Mouse (Mus musculus): Measurements from ENCODE around the gene Lcp1. TPM values are rescaled to one million over a fixed set of nuclear protein-coding genes. Genes with fewer than 3 reads are reported as not detected.

Lcp1 gene
- polyA plus RNA-seq, 1 experiment from 2014 or later = 25.5 TPM

DNA sequence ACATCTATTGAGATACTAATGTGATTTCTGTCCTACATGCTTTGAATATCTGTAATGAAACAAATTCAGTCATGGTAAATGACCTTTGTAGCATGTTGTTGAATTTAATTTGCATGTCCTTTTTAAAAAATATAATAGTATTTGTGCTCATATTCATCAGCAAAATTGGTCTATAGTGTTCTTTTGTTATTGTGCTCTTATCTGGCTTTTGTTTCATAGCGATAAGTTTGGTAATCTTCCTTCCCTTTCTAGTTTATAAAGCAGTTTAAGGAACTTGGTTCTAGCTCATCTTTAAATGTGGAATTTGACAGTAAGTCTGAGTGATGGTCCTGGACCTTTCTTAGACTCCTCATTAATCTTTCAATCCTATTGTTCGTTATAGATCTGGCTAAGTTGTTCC is 28.5 kb downstream of the Lcp1 start:
- Histone ChIP-seq H3K4me1 (no peaks in the 10 kb centered on the region), H3K27ac (replicated peaks) (no peak overlapping the region), H3K4me3 (no peak overlapping the region), H3K36me3 (replicated peaks) (no peaks in the 10 kb centered on the region), H3K9me3 (no peaks in the 10 kb centered on the region), H3K27me3 (replicated peaks; ENCODE audit: low read depth, poor library complexity, severe bottlenecking) (no peaks in the 10 kb centered on the region)
- no peak for DNase-seq (ENCODE audit: low spot score)
- 93% methylated on average over 2 of the region's 2 CpGs for WGBS

DNA sequence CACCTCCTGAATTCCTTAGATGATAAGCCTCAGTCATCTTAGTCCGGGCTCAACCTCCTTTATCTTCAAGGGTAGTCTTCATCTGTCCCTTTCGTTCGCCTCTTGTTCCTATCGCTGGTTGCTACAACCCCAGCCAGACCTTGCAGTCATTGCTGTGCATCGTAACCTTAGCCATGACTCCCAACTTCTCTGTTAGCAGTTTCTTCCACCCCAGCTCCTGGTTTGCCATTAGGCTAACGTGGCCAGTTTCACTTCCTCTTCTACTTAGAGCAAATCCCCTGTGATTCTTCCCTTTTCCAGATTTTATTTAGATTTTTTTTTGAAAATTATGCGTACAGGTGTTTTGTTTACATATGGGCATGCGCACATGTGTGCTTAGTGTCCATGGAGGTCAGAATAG is 33.0 kb downstream of the Lcp1 start:
- no peaks in the 10 kb centered on the region for H3K27me3 ChIP-seq (replicated peaks; ENCODE audit: low read depth, poor library complexity, severe bottlenecking)
- H3K4me1 ChIP-seq = no peaks in the 10 kb centered on the region
- no peak overlapping the region for H3K4me3 ChIP-seq

DNA sequence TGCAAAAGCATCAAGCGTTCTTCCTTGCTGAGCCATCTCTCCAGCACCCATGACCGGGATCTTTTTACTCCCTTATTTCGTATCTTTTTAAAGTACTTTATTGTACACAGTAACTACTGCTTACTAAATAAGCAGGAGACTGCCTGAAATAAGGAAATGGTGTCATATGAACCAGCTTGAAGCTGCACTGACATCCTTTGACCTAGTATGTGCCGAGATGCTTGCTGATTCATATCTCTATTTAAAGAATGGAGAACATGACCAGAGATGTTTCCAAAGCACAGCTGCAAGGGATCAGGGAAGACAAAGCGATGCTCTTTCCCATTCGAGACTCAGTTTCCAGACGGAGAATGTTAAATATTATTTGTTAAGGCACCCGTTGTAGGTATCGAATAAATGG is 33.4 kb downstream of the Lcp1 start:
- DNase-seq (ENCODE audit: low spot score) = no peak
- Histone ChIP-seq H3K9me3 (no peaks in the 10 kb centered on the region), H3K4me1 (no peaks in the 10 kb centered on the region), H3K36me3 (replicated peaks) (no peaks in the 10 kb centered on the region), H3K27me3 (replicated peaks; ENCODE audit: low read depth, poor library complexity, severe bottlenecking) (no peaks in the 10 kb centered on the region), H3K27ac (replicated peaks) (no peak overlapping the region), H3K4me3 (no peak overlapping the region)
- WGBS = 94% methylated on average over 9 of the region's 9 CpGs

More for the DNA sequence above, 33.0 kb downstream of the Lcp1 start:
- no peak for DNase-seq (ENCODE audit: low spot score)
- H3K27ac ChIP-seq (replicated peaks) = no peak overlapping the region
- no peaks in the 10 kb centered on the region for H3K9me3 ChIP-seq
- H3K36me3 ChIP-seq (replicated peaks) = no peaks in the 10 kb centered on the region
- 91% methylated on average over 8 of the region's 8 CpGs for WGBS

DNA sequence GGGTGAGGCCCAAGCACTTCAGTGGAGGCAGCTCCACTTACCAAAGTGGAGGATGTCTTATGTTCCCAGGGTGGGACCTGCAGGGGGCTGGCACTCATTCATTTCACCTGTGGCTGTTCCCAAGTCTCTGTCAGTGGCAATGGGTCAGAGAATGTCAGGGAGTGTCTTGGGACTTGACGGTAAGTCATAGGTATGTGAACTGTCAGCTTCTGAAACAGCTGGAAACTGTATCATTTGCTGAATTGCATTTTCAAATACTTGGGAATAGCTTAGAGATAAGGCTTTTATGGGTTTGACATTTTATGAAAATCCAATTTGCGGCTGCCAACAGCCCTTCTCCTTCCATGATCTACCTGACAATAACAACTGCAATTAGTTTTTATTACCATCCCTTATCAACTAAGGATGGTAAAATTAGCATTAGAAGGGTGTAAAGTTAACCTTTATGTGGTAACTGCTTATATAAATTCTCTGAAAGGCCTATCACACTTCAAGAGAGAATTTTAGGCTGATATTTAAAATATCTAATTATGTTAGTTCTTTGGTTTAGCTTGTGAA is 34.8 kb downstream of the Lcp1 start:
- Histone ChIP-seq H3K36me3 (replicated peaks) (no peaks in the 10 kb centered on the region), H3K4me3 (no peak overlapping the region), H3K27me3 (replicated peaks; ENCODE audit: low read depth, poor library complexity, severe bottlenecking) (no peaks in the 10 kb centered on the region), H3K4me1 (no peaks in the 10 kb centered on the region), H3K27ac (replicated peaks) (no peak overlapping the region), H3K9me3 (no peaks in the 10 kb centered on the region)
- WGBS = 88% methylated on average over 2 of the region's 2 CpGs
- no peak for DNase-seq (ENCODE audit: low spot score)

DNA sequence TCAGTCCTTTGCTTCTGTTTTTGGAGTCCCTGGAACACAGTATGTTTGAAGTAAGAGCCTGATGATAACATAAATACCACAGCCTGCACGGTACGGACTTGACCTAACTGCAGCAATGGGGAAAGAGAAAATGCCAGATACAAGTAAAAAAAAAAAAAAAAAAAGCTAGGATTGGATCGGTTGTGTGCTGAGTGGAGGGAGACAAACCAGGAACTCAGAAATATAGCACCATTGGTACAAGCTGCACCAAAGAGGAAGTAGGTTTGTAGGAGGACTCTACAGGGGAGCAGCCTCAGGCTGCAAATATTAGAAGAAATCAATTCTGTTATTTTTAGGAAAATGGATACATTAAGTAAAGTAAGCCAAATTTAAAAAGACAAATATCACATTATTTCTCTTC is 37.6 kb downstream of the Lcp1 start:
- 92% methylated on average over 3 of the region's 3 CpGs for WGBS
- H3K4me1 ChIP-seq = no peaks in the 10 kb centered on the region
- no peaks in the 10 kb centered on the region for H3K27me3 ChIP-seq (replicated peaks; ENCODE audit: low read depth, poor library complexity, severe bottlenecking)
- H3K4me3 ChIP-seq = no peak overlapping the region
- no peak for DNase-seq (ENCODE audit: low spot score)
- H3K9me3 ChIP-seq = no peaks in the 10 kb centered on the region
- H3K36me3 ChIP-seq (replicated peaks) = no peaks in the 10 kb centered on the region
- H3K27ac ChIP-seq (replicated peaks) = no peak overlapping the region

DNA sequence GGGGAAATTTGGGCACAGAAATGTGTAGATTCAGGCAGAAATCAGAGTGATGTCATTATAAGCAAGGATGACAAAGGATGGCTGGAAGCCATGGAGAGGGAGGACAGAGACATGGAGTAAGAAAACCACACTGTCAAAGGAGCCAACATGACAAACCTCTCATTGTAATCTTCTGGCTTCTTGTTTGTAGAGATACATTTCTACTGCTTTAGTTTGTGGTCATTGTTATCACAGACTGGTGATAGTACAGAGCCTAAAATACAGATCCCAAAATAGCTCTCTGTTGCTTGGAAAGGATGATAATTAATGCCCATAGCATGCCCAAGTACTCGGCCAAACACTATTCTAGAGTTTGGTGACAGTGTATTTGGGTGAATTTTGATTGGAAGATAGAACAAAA is 39.6 kb downstream of the Lcp1 start:
- no peak overlapping the region for H3K4me3 ChIP-seq
- 87% methylated on average over 1 of the region's 1 CpGs for WGBS
- H3K27me3 ChIP-seq (replicated peaks; ENCODE audit: low read depth, poor library complexity, severe bottlenecking) = no peaks in the 10 kb centered on the region
- H3K4me1 ChIP-seq = no peaks in the 10 kb centered on the region
- H3K27ac ChIP-seq (replicated peaks) = no peak overlapping the region
- H3K9me3 ChIP-seq = no peaks in the 10 kb centered on the region
- no peaks in the 10 kb centered on the region for H3K36me3 ChIP-seq (replicated peaks)
- no peak for DNase-seq (ENCODE audit: low spot score)

DNA sequence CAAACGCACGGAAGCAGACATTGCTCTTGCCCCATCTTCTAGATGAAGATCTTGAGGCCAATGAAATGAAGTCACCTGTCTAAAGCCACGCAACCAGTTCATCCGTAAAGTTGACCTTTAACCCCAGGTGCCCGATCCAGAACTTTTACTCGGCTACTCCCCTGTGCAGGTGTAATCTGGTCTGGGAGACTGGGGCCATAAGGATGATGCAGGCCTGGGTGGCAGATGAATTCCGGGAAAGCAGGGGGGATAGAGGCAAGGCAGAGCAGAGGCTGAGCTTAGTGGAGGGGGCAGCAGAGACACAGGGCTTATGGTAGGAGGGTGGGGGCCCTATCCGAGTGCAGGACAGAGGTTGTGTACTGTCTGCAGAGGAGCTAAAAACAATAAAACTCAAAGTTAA is 43.4 kb downstream of the Lcp1 start:
- peaks cover 12% of the 10 kb centered on the region for H3K4me1 ChIP-seq
- WGBS = 84% methylated on average over 8 of the region's 8 CpGs
- DNase-seq (ENCODE audit: low spot score) = no peak
- H3K27me3 ChIP-seq (replicated peaks; ENCODE audit: low read depth, poor library complexity, severe bottlenecking) = no peaks in the 10 kb centered on the region
- H3K27ac ChIP-seq (replicated peaks) = no peak overlapping the region
- no peaks in the 10 kb centered on the region for H3K36me3 ChIP-seq (replicated peaks)
- H3K9me3 ChIP-seq = no peaks in the 10 kb centered on the region
- H3K4me3 ChIP-seq = no peak overlapping the region

DNA sequence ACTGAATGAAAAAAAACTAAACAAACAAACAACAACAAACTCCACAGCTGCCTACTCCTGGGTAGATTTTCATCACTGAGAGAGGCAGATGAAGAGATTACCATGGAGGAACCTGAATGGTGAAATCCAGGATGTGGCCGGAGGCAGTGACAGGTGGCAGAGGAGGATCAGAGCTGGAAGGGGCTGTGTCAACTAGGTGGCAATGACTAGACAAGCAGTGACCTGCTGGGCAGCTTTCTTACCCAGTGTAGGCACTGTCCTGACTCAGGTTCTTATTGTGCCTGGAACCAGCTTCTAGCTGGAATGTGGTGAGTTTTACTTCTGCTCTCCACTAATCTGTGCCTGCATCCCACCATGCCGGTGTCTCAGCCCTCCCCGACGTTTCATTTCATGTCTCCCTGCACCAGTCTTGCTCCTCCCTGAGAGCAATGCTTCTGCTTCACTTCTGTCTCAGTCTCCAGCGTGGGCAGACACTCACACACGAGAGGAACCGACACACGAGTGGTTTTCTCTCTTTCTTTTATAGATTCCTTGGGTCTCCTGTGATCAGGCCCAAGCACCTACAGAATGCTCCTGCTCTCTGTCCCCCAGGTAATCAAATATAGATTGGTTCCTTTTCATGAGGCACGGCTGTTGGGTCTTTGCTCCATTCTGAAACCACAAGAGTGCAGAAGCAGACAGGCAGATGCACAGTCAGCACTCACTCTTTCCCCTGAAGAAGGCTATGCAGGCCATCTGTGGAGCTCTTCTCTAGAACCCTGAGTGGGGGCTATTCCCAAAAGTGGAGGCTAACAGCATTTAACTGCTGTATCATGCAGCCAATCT is 44.0 kb downstream of the Lcp1 start:
- Histone ChIP-seq H3K36me3 (replicated peaks) (no peaks in the 10 kb centered on the region), H3K4me1 (peaks cover 12% of the 10 kb centered on the region), H3K4me3 (no peak overlapping the region), H3K9me3 (no peaks in the 10 kb centered on the region), H3K27ac (replicated peaks) (no peak overlapping the region), H3K27me3 (replicated peaks; ENCODE audit: low read depth, poor library complexity, severe bottlenecking) (no peaks in the 10 kb centered on the region)
- no peak for DNase-seq (ENCODE audit: low spot score)
- WGBS = 89% methylated on average over 9 of the region's 9 CpGs

DNA sequence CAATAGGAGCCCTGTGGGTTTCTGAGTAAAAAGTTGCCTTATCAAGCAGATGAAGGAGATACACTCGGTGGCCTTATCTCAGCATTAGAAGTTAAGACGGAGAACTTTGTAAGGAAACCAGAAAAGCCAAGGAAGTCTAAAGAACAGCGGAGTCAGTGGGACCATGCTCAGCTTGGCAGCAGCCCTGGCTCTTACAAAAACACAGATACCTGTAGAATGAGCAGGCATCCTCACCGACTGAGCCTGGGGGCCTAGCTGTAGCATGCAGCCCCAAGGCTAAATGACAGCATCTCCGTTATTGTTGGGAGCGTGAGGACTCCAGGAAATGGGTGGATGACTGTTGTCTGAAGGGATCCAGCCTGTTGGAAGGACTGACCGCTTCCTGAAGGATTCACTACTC is 44.9 kb downstream of the Lcp1 start:
- WGBS = 78% methylated on average over 7 of the region's 7 CpGs
- Histone ChIP-seq H3K4me1 (peaks cover 12% of the 10 kb centered on the region), H3K27ac (replicated peaks) (no peak overlapping the region), H3K4me3 (no peak overlapping the region), H3K9me3 (no peaks in the 10 kb centered on the region), H3K27me3 (replicated peaks; ENCODE audit: low read depth, poor library complexity, severe bottlenecking) (no peaks in the 10 kb centered on the region), H3K36me3 (replicated peaks) (no peaks in the 10 kb centered on the region)
- DNase-seq (ENCODE audit: low spot score) = no peak

DNA sequence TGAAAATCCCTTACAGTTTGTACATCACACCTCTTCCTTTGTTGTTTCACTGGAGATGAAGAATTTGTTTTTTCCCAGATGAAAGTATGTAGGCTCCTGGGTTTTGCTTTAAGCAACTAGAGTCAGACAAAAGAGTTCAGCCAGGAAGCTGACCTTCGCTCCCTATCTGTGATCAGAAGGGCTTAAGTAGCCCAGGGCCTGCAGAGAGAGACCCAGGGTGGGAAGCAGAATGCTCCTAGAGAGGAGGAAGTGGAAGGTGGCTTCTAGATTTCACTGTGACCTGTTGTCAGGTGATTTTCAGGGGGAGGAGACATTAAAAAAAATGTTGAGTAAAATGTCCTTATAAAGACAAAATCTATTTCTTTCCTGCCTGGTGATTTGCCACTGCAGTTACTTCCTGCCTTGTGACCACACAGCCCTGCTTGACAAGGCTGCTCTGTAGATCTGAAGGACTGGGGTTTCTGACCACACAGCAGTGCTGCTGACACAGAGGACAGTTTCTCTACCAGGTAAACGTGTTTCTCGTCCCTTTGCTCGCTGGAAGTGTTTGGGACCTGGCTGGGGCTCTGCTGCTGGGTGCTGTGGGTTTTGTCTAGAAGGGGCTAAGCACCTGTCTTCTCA is 45.6 kb downstream of the Lcp1 start:
- peaks cover 12% of the 10 kb centered on the region for H3K4me1 ChIP-seq
- H3K4me3 ChIP-seq = no peak overlapping the region
- no peaks in the 10 kb centered on the region for H3K27me3 ChIP-seq (replicated peaks; ENCODE audit: low read depth, poor library complexity, severe bottlenecking)
- H3K9me3 ChIP-seq = no peaks in the 10 kb centered on the region
- H3K36me3 ChIP-seq (replicated peaks) = no peaks in the 10 kb centered on the region
- DNase-seq (ENCODE audit: low spot score) = no peak
- H3K27ac ChIP-seq (replicated peaks) = 0 out of 2 replicates have a peak overlapping the region, but pooled peaks have one; percentile 26
- 58% methylated on average over 4 of the region's 4 CpGs for WGBS

DNA sequence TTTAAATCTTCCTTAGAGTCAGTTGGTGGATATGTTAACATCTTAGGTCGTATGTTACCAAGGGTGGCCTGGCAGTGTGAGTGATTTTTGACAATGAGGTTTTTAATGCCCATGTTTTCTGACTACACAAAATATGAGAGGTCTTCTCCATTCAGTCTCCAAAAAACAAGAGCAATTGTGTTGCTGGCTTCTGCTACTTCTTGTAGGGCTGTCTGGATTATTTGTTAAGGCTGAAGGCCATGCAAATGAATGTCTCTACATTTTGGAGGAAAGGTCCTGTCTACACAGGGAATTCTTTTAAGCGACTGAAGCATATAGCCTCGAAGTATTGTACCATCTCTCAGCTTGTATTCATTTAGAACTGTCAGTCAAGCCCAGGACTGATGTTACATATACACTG is 46.5 kb downstream of the Lcp1 start:
- Histone ChIP-seq H3K27me3 (replicated peaks; ENCODE audit: low read depth, poor library complexity, severe bottlenecking) (no peaks in the 10 kb centered on the region), H3K4me1 (peaks cover 12% of the 10 kb centered on the region), H3K36me3 (replicated peaks) (no peaks in the 10 kb centered on the region), H3K9me3 (no peaks in the 10 kb centered on the region), H3K27ac (replicated peaks) (no peak overlapping the region), H3K4me3 (no peak overlapping the region)
- no peak for DNase-seq (ENCODE audit: low spot score)
- WGBS = 78% methylated on average over 3 of the region's 3 CpGs

DNA sequence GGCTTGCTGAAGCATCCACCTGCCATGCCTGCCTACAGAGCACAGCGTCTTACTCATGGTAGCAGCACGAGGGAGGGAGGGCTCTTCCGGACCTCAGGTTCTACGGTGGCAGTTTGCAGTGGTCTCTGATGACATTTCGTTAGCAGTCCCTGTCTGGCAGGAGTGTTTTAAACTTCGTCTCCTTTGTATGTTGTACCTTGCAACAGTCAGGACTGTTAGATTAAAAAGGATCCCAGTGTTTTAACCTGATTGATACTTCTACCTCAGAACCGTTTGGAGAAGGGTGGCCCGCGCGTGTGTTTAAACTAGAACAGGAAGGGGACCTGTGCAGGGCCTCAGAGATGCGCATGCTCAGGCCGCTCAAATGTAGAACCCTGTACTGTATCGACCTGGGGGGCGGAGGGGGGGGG is 47.5 kb downstream of the Lcp1 start:
- no peak overlapping the region for H3K4me3 ChIP-seq
- no peaks in the 10 kb centered on the region for H3K27me3 ChIP-seq (replicated peaks; ENCODE audit: low read depth, poor library complexity, severe bottlenecking)
- H3K4me1 ChIP-seq = peaks cover 12% of the 10 kb centered on the region
- H3K27ac ChIP-seq (replicated peaks) = no peak overlapping the region
- WGBS = 81% methylated on average over 14 of the region's 14 CpGs
- no peaks in the 10 kb centered on the region for H3K36me3 ChIP-seq (replicated peaks)
- H3K9me3 ChIP-seq = no peaks in the 10 kb centered on the region
- DNase-seq (ENCODE audit: low spot score) = no peak

DNA sequence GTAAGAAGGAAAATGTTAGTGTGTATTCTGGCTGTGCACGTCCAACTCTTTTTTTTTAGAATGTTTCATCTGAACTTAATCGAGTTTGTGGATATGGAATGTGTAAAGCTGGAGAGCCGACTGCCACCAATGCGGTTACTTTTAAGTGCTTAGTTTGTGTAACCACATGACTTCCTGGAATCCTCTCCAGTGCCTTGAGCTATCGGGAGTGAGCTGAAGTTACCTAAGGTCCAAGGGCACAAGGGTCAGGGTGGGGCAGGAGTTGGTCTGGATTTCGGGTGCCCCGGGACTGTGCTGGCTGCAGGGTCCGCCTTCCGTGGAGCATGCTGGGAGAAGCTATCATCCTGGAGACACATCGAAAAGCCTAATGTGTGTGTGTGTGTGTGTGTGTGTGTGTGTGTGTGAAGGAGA is 47.9 kb downstream of the Lcp1 start:
- Histone ChIP-seq H3K27me3 (replicated peaks; ENCODE audit: low read depth, poor library complexity, severe bottlenecking) (no peaks in the 10 kb centered on the region), H3K36me3 (replicated peaks) (no peaks in the 10 kb centered on the region), H3K4me3 (no peak overlapping the region), H3K4me1 (peaks cover 12% of the 10 kb centered on the region), H3K27ac (replicated peaks) (no peak overlapping the region), H3K9me3 (no peaks in the 10 kb centered on the region)
- no peak for DNase-seq (ENCODE audit: low spot score)
- WGBS = 71% methylated on average over 10 of the region's 10 CpGs

All from embryonic facial prominence, embryonic 10.5 days (tissue).